Mouse (Mus musculus): Measurements from ENCODE around the gene Osbpl10.

Gene Osbpl10

DNA sequence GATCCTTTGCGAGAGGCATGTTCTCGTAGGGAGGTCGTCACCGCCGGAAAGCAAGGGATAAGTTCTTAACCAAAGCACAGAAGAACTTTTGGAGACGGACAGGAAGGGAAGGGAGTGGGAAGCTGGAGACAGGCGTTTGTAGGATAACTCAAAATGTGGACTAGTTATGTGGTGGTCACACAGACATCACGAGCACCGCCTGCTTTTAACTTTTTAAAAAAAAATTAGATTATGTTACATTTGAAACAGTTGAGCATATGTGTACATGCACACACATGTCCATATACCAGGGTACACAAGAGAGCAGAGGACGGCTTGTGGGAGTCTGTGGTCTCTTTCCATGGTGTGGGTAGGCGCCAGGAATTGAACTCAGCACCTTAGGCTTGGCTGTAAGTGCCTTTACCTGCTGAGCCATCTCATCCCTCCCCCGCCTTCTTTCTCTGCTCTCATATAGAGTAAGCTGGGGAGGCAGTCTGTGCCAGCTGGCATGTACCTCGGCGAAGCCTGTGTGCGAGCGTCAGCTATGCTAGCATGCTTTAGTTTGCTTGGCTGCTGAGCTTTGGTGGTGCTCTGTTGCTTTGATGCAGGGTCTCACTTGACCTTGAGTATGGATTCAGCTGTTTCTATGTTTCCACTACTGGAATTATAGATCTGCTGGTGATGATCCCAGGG lies 4.5 kb downstream of the Osbpl10 start, which contains the start of gene Rps27rt:
TSS of gene Rps27rt (minus strand) at position 51 of the 672 bp plus-strand sequence.
- DNase-seq (ENCODE audit: low spot score in 2 of 2), result no peak

DNA sequence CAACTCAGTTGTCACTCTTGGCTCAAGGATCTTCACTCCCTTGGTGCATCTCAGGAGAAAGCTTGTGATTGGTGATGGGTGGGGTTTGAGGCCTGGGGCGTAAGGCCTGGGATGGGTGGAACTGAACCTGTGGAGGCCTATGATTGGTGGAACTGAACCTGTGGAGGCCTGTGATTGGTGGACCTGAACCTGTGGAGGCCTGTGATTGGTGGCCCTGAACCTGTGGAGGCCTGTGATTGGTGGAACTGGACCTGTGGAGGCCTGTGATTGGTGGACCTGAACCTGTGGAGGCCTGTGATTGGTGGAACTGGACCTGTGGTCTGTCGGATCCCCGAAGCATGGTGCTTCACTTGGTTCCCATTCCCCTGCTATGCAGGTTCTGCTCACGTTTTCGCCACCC lies 7.4 kb downstream of the Osbpl10 start:
- no peak for DNase-seq (ENCODE audit: low spot score in 2 of 2)

DNA sequence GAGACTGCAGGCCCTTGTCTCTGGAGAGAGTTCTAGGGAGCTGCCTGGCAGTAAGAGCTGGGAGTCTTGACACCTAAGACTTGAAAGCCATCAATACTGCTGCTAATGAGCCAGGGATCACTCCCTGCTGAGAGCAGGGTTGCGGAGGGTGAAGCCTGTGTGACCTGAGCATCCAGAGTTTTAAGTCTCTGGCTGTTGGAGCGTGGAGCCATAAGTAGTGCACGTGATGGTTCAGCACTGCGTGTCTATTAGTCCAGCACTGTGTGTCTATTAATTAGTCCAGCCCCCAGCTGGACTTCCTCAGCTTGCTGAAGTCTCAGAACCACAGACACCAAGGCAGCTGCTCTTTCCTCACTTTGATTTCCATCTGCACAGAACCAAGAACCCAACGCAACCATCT lies 8.0 kb downstream of the Osbpl10 start:
- no peak for DNase-seq (ENCODE audit: low spot score in 2 of 2)

DNA sequence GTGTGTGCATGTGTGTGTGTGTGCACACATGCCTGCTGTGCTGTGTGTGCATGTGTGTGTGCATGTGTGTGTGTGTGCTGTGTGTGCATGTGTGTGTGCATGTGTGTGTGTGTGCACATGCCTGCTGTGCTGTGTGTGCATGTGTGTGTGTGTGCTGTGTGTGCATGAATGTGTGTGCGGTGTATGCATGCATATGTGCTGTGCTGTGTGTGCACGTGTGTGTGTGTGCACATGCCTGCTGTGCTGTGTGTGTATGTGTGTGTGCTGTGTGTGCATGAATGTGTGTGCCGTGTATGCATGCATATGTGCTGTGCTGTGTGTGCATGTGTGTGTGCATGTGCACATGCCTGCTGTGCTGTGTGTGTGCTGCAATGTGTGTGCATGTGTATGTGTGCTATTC lies 9.7 kb downstream of the Osbpl10 start:
- DNase-seq (ENCODE audit: low spot score in 2 of 2), result no peak

DNA sequence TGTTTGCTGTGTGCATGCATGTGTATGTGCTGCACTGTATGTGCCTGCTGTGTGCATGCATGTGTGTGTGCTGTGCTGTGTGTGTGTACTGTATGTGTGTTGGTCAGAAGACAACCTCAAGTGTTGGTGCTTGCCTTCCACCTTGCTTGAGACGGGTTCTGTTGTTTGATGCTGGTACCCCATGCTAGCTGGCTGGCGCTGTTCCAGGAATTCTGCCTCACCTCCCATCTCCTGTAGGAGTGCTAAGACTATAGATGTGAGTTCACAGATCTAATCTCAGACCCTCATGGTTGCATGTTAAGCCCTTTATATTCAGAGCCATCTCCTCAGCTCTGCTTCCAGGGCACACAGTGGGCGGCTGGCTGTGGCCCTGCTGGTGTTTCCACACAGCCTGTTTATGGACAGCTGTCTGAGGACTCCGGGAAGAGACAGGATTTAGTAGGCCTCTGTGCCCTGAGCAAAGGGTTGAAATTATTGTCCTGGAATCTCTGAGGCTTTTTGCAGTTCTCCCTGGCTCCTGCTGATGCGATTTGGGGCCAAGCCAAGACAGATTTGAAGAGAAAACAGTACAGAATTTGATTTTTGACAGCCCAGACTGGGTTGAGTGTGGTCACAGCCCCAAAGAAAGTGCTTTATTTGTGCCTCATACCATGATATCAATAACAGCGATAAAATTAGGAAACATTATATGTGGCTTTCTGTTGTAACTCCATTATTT lies 10.4 kb downstream of the Osbpl10 start:
- no peak for DNase-seq (ENCODE audit: low spot score in 2 of 2)

DNA sequence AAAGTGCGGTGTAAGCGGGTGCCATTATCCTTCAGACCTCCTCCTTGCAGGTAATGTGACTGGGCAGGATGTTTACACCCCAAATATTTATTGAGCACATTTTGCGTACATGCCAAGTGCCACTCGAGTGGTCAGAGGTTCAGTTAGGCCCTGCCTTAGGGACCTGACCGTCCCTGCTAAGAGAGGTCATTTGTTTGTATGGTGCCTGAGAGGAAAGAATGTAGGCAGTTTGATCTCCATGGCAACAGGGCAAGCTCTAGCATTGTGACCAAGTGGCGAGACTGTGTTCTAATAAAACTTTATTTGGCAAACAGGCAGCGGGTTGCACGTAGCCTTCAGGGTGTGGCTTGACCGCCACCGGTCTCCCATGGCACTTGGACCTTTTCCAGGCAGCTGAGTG lies 12.1 kb downstream of the Osbpl10 start:
- DNase-seq (ENCODE audit: low spot score in 2 of 2), result no peak

DNA sequence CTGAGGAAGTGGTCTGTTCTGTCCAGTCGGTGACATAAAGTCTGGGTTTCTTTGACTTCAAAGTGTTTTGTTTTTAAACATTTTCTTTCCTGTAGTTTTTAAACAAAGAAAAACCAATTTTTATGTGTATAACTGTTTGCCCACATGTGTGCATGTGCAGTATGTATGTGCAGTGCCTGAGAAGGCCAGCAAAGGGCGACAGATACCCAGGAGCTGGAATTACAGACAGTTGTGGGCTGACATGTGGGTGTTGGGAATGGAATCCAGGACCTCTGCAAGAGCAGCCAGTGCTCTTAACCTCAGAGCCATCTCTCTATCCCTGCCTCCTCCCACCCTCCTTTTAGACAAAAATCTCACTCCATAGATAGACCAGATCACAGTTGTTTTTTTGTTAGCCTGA lies 14.2 kb downstream of the Osbpl10 start:
- no peak for DNase-seq (ENCODE audit: low spot score in 2 of 2)

DNA sequence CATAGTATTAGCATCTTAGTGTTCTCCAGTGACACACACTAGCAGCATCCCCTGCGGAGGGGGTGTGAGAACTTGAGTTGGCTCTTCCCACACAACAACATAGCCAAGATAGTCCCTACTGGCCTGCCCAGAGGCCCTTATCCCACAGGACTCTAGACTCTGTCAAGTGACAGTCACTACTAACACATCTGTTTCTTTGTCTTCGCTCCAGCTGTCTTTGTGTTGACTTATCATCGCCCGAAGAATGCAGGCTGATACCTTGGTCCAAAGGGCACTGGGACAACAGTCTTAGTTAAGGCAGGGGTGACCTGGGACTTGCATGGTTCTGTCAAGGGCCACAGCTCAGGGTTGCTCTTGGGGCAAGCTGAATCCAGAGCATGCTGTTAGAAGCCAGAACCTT lies 16.9 kb downstream of the Osbpl10 start:
- no peak for DNase-seq (ENCODE audit: low spot score in 2 of 2)

DNA sequence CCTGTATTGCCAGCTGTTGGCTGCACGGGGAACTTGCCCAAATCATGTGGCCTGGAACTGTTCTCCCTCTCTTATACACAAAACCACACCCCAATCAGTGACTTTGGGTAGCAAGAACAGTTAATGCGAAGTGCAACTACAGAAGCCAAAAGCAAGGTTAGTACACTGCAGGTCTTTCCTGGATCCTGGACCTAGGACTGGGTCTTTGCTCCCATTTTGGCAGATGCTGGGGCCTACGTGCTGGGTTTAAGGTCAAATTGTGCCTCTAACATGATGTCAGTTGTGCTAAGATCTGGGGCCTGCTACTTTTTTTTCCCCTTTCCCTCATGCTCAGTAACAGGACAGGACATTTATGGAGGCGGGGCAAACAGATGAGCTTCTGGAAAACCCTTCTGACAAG lies 17.3 kb downstream of the Osbpl10 start:
- DNase-seq (ENCODE audit: low spot score in 2 of 2), result no peak

DNA sequence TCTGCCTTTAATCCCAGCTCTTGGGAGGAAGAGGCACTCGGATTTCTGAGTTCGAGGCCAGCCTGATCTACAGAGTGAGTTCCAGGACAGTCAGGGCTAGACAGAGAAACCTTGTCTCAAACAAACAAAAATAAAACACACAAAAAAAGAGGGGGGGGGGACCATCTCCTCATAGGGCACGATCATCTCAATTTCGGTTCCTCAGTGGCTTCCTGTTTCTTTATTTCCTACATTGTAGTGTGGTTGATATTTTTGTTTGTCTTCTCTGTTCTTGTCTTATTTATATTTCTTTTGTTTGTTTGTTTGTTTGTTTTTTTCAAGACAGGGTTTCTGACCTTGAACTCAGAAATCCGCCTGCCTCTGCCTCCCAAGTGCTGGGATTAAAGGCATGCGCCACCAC lies 18.1 kb downstream of the Osbpl10 start:
- no peak for DNase-seq (ENCODE audit: low spot score in 2 of 2)

DNA sequence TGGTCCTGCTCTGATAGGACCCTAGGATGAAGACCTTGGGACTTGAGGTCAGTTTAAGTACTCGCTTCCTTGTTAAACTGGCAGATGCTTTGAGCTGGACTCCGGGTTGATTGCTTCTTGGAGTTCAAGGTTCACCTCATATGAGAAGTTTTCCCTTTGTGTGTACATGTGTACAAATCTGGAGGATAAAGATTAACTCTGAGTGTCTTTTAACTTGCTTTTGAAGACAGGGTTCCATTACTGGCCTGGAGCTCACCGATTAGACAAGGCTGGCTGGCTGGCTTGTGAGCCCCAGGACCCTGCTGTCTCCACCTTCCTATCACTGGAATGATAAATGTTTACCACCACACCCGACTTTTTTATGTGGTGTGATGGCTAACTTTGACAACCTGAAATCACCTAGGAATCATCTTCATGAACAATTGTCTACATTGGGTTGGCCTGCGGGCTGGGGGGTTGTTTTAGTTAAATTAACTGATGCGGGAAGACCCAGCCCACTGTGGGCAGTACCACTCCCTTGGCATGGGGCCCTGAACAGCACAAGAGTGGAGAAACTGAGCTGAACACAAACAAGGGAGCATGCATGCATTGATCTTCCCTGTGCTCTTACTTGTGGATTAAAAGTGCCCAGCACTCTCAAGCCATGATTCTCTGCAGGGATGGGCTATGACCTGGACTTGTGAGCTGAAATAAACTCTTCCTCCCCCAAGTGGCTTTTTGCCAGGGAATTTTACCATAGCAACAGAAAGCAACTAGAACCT lies 20.8 kb downstream of the Osbpl10 start:
- DNase-seq (ENCODE audit: low spot score in 2 of 2), result no peak

DNA sequence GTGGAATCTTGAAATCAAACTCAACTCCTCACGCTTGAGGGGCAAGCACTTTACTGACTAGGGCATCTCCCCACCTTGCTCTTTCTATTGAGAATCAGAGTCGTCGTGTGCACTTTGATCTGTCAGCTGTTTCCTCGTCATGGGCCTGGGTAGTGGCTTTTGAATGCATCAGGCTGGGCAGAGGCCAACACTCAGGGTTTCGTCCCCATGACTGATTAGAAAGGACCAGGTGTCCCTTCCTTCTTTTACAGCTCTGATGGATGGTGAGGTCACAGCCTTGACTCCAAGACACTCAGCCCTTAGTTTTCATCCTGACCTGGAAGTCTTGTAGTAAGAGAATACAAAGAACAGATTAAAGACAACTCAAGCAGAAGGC lies 21.4 kb downstream of the Osbpl10 start:
- no peak for DNase-seq (ENCODE audit: low spot score in 2 of 2)

DNA sequence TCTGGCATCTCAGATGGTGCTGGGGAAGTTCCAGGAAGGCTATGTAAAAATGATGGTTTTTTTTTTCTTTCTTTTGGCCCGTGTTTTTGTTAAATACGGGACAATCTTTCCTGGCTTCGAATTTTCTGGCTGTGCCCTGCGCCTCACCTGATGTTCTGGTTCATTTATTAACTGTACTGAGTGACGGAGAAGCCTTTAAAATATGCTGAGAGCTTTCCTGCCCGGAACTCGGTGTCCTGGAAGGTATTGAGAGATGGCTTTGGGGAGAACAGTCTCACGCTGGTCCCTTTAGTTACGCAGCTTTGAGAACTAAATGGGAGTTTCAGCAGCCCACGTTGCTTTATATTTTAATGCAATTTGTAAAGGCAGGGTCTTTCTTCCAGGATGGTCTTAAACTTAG lies 27.1 kb downstream of the Osbpl10 start:
- no peak for DNase-seq (ENCODE audit: low spot score in 2 of 2)

DNA sequence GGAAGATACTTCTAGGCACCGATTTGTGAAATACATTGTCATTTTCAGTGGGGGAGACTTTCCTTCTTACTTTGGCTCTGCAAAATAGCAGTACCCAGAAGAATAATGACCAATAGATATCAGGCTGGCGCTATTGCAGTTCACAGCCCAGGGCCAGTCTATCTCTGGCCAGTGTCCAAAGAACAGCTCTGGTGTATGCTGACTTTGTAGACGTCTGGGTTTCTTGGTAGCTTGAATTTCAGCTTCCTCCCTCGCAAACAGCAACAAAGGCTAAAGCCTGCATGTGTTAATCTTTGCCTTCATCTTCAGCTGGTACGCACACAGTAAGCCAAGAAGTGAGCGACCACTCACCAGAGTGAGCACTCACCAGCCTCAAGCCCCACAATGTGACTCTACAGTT lies 29.4 kb downstream of the Osbpl10 start:
- DNase-seq (ENCODE audit: low spot score in 2 of 2), result no peak

DNA sequence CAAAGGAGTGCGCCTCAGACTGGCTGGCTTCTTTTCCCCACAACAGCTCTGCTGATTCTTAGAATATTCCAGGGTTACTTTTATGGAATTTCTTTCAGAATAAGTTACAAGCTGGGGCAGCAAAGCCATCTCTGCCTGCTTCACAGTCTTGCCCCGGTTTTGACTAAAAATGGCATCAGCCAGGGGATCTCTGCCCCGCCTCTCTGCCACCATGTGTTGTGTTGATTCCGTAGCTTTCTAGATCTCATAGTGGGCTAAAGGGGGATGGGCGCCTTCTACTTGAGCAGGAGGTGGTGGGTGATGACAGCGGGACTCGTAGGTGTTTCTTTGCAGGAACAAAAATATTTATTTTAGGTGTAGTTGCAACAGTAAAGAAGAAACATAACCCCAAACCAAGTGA lies 29.8 kb downstream of the Osbpl10 start:
- DNase-seq (ENCODE audit: low spot score in 2 of 2), result no peak

DNA sequence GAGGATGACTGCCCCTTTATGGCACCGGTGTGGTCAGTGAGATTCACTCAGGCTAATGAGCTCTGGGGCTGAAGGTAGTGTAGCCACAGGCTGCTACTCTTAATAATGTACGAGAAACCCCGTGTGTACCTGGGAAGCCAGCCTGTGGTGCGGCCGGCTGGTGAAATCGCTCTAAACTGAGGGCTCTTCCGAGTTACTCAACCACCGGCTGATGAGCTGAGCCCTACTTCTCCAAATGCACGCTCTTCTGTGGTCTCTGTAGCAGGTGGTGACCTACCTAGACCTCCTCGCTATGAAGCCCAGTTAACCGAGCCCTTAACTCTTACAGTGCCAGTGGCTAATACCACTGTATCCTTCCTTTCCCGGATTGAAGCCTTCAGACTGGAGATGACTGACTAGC lies 34.0 kb downstream of the Osbpl10 start:
- no peak for DNase-seq (ENCODE audit: low spot score in 2 of 2)

DNA sequence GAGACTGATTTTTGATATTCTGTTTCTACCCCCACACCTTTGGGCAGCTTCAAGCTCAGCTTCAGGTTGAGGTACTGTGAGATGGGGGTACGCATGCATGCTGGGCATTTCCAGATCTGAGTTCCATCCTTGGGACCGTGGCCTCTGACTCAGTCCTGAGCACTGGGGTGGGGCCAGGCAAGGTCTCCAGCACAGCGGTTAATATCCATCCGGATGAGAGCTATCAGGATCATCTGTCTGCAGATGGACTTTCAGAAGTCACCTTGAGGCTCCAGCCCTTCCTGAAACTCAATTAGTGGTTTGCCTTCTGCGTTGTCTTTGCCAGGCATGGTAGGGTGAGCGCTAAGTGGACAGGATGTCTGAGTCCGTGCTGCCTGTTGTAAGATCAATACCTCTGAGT lies 41.8 kb downstream of the Osbpl10 start:
- no peak for DNase-seq (ENCODE audit: low spot score in 2 of 2)

DNA sequence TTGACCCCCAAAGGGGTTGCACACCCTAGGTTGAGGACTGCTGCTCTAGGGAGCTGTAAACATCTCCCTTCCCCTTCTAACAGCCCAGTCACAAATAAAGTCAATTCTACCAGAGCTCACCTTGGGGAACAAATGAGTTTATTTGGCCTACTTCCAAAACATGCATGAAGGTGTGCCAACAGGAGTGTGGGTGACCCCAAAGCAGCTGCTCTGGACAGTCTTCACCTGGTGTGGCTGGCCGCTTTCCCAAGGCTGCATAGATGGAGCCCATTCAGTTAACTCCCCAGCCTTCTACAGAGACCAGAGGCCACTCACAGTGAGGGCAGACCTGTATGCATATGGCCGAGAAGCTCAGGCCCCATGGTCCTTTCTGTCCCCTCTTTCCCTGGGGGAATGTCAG lies 43.0 kb downstream of the Osbpl10 start:
- DNase-seq (ENCODE audit: low spot score in 2 of 2), result no peak

DNA sequence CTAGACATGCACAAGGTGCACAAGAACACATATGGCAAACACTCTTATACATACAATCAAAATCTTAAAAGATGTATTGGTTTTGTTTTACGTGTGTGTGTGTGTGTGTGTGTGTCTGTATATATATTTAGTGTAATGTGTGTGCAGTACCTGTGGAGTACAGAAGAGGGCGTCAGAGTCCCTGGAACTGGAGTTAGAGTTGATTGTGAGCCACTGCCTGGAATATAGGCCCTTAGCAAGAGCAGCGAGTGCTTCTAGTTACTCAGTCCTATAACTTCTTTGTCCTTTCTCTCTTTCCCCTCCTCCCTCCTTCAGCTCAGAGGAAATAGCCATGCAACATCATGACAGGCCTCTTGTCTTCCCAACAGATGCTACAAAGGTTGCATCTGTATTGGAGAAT lies 44.8 kb downstream of the Osbpl10 start:
- DNase-seq (ENCODE audit: low spot score in 2 of 2), result no peak

DNA sequence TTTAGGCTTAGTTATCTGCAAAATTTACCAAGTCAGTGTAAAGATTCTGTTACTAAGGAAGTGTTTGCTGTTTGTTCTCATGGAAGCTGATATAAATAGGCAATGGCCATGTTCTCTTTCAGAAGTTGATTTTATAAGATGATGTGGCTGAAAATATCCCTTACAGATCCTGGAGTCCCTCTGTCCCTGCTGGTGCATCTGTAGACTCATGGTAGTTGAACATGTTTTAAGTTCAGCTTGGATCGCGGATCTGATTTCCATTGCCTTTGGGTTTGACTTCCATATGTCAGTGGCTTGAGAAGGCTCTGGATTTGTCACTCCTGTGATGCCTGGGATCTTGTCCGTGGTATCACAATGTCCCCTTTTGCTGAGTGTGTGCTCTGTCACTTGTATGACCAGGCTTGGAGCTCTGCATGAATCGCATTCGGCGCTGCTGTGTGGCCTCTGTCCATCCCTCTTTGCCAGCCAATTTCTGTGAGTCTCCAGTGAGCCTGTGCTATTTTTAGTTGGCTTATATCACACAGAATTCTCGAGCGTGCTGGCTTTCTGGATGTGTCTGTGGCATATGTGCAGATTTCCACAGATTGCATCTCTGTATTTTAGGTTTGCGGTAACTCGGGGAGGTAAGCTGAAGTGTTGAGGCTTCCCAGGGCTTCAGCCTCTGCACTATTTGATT lies 45.5 kb downstream of the Osbpl10 start:
- DNase-seq (ENCODE audit: low spot score in 2 of 2), result no peak

DNA sequence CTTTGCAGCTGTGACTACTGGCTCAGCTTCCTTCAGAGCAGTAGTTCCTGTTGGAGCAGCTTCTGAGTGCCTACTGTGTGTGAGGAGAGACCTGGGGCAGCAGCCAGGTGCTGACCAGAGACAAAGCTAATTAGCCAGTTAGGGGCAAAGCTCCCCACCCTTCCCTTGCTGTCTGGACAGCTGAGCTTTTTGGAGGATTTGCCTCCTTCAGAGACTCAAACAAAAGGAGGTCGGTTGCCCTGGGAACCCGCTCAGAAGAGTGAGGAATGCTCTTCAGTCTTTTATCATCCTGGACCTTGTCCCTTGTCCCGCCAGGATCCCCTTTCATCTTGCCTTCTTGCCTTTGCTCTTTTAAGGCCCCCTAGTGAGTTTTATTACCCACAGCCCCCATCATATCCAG lies 50.9 kb downstream of the Osbpl10 start:
- no peak for DNase-seq (ENCODE audit: low spot score in 2 of 2)

DNA sequence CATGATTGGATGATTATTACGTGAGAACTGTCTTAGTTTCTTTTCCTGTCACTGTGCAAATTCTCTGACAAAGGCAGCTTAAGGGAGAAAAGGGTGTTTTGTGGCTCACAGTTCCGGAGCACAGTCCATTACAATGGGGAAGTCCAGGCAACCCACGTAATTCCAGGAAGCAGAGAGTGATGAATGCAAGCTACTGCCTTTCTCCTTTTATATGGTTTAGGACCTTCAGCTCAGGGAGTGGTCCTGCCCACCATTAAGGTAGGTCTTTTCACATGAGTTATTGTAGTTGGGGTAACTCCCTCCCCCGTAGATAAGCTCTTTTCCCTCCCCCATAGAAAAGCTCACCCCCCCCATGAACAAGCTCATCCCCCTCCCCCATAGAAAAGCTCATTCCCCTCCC lies 52.2 kb downstream of the Osbpl10 start:
- DNase-seq (ENCODE audit: low spot score in 2 of 2), result no peak
